Mouse (Mus musculus) liver, embryonic 14.5 days (tissue): ENCODE results near the gene Dyrk1a. TPM values are rescaled to one million over a fixed set of nuclear protein-coding genes. Genes with fewer than 3 reads are reported as not detected.
"Not testable (repeated sequence)": the region's sequence is repeated elsewhere in the genome, so short reads cannot be mapped to it uniquely, and the experiment has no call there.

Experiments used
- ATAC-seq: fragments of 200-750 bp; cut with Nextera tagmentation; 2 replicates; pipeline ENCODE4 v1.8.0; 2017; ENCODE audit warnings: moderate number of reproducible peaks, mild to moderate bottlenecking, moderate library complexity; ENCODE audit not compliant: insufficient read depth
- DNase-seq, 3 experiments: peaks; one replicate each; pipeline ENCODE4 v3.0.0-alpha.2; 2012 to 2013; ENCODE audit warnings: low read depth in 3 of 3, low spot score in 3 of 3
- H3K27ac ChIP-seq: fragments of 300-500 bp; sonication (generic); 2 replicates; pipeline ENCODE4 v1.5.1; 2014; ENCODE audit warnings: moderate library complexity, mild to moderate bottlenecking, control low read depth, inconsistent platforms
- H3K27me3 ChIP-seq: fragments of 300-500 bp; sonication (generic); 2 replicates; pipeline ENCODE4 v1.6.1; 2014; ENCODE audit warnings: mild to moderate bottlenecking, low read length, moderate library complexity; ENCODE audit not compliant: control insufficient read depth, insufficient read depth
- H3K36me3 ChIP-seq: fragments of 300-500 bp; sonication (generic); replicated peaks from 2 replicates; pipeline ENCODE4 v1.6.1; 2014; ENCODE audit warnings: low read depth; ENCODE audit not compliant: control insufficient read depth, insufficient read depth
- H3K4me1 ChIP-seq, 2 experiments: fragments of 200-500 bp in 1 of 2; fragments of 300-500 bp in 1 of 2; sonication (generic) in 1 of 2; replicated peaks; 2 replicates each; pipeline ENCODE4 v1.6.1; 2012 to 2014; ENCODE audit warnings: antibody characterized with exemption in 1 of 2, inconsistent platforms in 1 of 2, low read length in 1 of 2; ENCODE audit not compliant: control insufficient read depth in 2 of 2, insufficient read depth in 2 of 2
- H3K4me2 ChIP-seq: fragments of 300-500 bp; sonication (generic); 2 replicates; pipeline ENCODE4 v1.6.1; 2014; ENCODE audit warnings: low read depth, mild to moderate bottlenecking, control low read depth, moderate library complexity
- H3K4me3 ChIP-seq, 2 experiments: fragments of 200-500 bp in 1 of 2; fragments of 300-500 bp in 1 of 2; sonication (generic) in 1 of 2; 2 replicates each; pipeline ENCODE4 v1.5.1; 2012 to 2014; ENCODE audit warnings: low read depth in 2 of 2, low read length in 2 of 2, mild to moderate bottlenecking in 2 of 2, control low read depth in 1 of 2, inconsistent platforms in 1 of 2, moderate library complexity in 1 of 2; ENCODE audit not compliant: insufficient read depth in 1 of 2
- H3K9ac ChIP-seq: fragments of 300-500 bp; sonication (generic); replicated peaks from 2 replicates; pipeline ENCODE4 v1.6.1; 2014; ENCODE audit warnings: mild to moderate bottlenecking, control low read depth, moderate library complexity
- H3K9me3 ChIP-seq: fragments of 300-500 bp; sonication (generic); 2 replicates; pipeline ENCODE4 v1.6.1; 2016; ENCODE audit warnings: low read length, mixed read lengths; ENCODE audit not compliant: control insufficient read depth
- CTCF ChIP-seq: IDR thresholded peaks from 2 replicates; pipeline ENCODE4 v1.5.1; 2016; ENCODE audit warnings: antibody characterized with exemption, low read depth, control low read depth
- EP300 ChIP-seq: IDR thresholded peaks from 2 replicates; pipeline ENCODE4 v1.6.1; 2016; ENCODE audit warnings: antibody characterized with exemption, low read depth
- WGBS: fragments of 180-500 bp; shearing (Covaris S2); extraction: QIAGEN DNeasy Blood & Tissue Kit; methylation state at CpG from one replicate; pipeline ENCODE4 v1.1.7; 2014; ENCODE audit not compliant: insufficient replicate concordance; 5-methylcytosine and 5-hydroxymethylcytosine counted together
- polyA plus RNA-seq, 2 experiments: library from polyadenylated mRNA; depleted of rRNA in 1 of 2; stranded (reverse) in 1 of 2; unstranded in 1 of 2; fragments of >200 nt; fragmentation: Nextera tagmentation in 1 of 2; extraction: Ambion mirVana in 1 of 2; gene quantifications; 2 replicates each; pipeline versions ENCODE4 v1.2.1 to v1.2.3; 2012 to 2014

Gene Dyrk1a
- polyA plus RNA-seq, 2 experiments = 5.0 to 9.2 TPM

- ATAC-seq (no peak), DNase-seq (no peak)
- WGBS = 76% methylated on average over 4 of the region's 4 CpGs
- TF ChIP-seq CTCF (no peak), EP300 (no peak)
- Histone ChIP-seq H3K4me3 (no peak overlapping the region), H3K9ac (no peak overlapping the region), H3K27me3 (no peaks in the 10 kb centered on the region), H3K9me3 (no peaks in the 10 kb centered on the region), H3K4me1 (peaks cover 0 to 2% of the 10 kb centered on the region in 2 experiments; a peak in 1 of 4 replicates), H3K4me2 (no peak overlapping the region), H3K36me3 (peaks cover 51% of the 10 kb centered on the region), H3K27ac (no peak overlapping the region)
Measured at GRCm38 (mm10) chr16:94683960-94684359, 114.2 kb downstream of the Dyrk1a start.

GRCm38 (mm10) chr16:94693687-94694305 is 124.0 kb downstream of the Dyrk1a start:
- no peaks in the 10 kb centered on the region for H3K9me3 ChIP-seq
- peaks cover 11 to 15% of the 10 kb centered on the region in 2 experiments for H3K4me1 ChIP-seq
- H3K36me3 ChIP-seq = peaks cover 45% of the 10 kb centered on the region
- no peak overlapping the region for H3K9ac ChIP-seq
- no peak overlapping the region for H3K4me3 ChIP-seq
- ATAC-seq = no peak
- no peaks in the 10 kb centered on the region for H3K27me3 ChIP-seq
- TF ChIP-seq CTCF (no peak), EP300 (no peak)
- 80% methylated on average over 4 of the region's 4 CpGs for whole genome bisulfite sequencing
- no peak for DNase-seq
- H3K4me2 ChIP-seq = no peak overlapping the region
- no peak overlapping the region for H3K27ac ChIP-seq

GRCm38 (mm10) chr16:94697553-94697952 is 127.7 kb downstream of the Dyrk1a start:
- Histone ChIP-seq H3K4me3 (no peak overlapping the region), H3K4me1 (peaks cover 11 to 15% of the 10 kb centered on the region in 2 experiments), H3K27me3 (no peaks in the 10 kb centered on the region), H3K36me3 (peaks cover 17% of the 10 kb centered on the region), H3K9me3 (no peaks in the 10 kb centered on the region), H3K4me2 (no peak overlapping the region), H3K27ac (no peak overlapping the region), H3K9ac (no peak overlapping the region)
- TF ChIP-seq EP300 (no peak), CTCF (no peak)
- peak; percentile 77 for ATAC-seq
- peak; percentile 16 to 52 (median 23) for DNase-seq
- 25% methylated on average over 5 of the region's 5 CpGs for WGBS

- not testable (repeated sequence) for H3K36me3 ChIP-seq, H3K27ac ChIP-seq, H3K9me3 ChIP-seq, DNase-seq, H3K4me2 ChIP-seq, H3K4me3 ChIP-seq, H3K9ac ChIP-seq, ATAC-seq, H3K27me3 ChIP-seq
- H3K4me1 ChIP-seq = peaks cover 11 to 15% of the 10 kb centered on the region in 2 experiments
- WGBS = 22% methylated on average over 1 of the region's 1 CpGs
Measured at GRCm38 (mm10) chr16:94698234-94698633, 128.4 kb downstream of the Dyrk1a start.

- Histone ChIP-seq H3K9ac (no peak overlapping the region), H3K36me3 (no peaks in the 10 kb centered on the region), H3K4me3 (no peak overlapping the region), H3K27ac (no peak overlapping the region), H3K9me3 (no peaks in the 10 kb centered on the region), H3K27me3 (no peaks in the 10 kb centered on the region), H3K4me1 (peaks cover 11 to 15% of the 10 kb centered on the region in 2 experiments), H3K4me2 (no peak overlapping the region)
- TF ChIP-seq EP300 (no peak), CTCF (no peak)
- ATAC-seq (no peak), DNase-seq (no peak)
- 67% methylated on average over 4 of the region's 4 CpGs for WGBS
Measured at GRCm38 (mm10) chr16:94701141-94701540, 131.3 kb downstream of the Dyrk1a start.
